Mouse (Mus musculus) erythroblast, embryonic 14.5 days (primary cell): ENCODE results near the gene Pstpip1.

Source experiments
- GATA1 ChIP-seq: IDR thresholded peaks from 2 replicates; pipeline ENCODE4 v1.6.1; 2012; ENCODE audit warnings: low read length, inconsistent platforms, mixed read lengths
- TAL1 ChIP-seq: IDR thresholded peaks from 3 replicates; pipeline ENCODE4 v1.6.1; 2012; ENCODE audit warnings: low read length, inconsistent platforms, mixed read lengths

DNA sequence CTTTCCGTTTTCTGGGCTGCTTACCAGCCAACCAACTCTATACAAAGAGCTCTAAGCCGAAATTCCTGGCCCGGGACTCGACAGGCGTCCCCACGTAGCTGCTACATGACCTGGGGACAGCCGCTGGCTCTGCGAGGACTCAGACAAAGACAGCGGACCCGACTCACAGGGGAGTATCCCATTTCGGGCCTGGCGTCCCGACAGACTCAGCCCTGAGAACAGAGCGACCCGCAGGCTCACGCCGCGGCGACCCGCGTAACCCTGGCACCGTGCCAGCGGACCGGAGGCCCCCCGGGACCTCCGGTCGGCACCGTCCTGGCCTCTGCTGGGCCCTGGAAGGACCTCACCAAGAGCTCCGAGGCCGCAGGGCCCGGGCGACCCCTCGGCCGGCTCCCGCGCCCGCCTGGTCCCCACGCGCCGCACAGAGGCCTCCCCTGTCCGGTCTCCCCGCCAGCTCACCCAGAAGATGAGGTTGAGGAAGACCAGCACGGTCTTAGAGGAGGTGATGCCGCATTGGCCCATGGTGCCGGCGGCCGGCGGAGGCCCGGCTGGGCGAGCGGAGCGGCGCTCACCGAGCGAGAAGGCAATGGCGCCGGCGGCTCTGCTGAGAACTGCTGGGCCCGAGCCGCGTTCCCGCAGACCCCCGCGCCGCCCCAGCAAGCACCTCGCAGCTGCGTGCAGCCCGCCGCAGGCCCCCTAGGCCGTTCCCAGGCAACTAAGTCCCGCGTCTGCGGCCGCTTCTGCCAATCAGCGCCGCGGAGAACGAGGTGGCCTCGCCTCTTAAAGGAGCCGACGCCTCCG is 70.8 kb downstream of the Pstpip1 start:
- no peak for TF ChIP-seq TAL1
- no peak for TF ChIP-seq GATA1
